Mouse (Mus musculus) kidney, postnatal 14 days (tissue): ENCODE measurements around the gene Mettl4.

Source experiments
- DNase-seq: peaks from one replicate; pipeline ENCODE4 v3.0.0; 2022; ENCODE audit warnings: mixed read lengths

Mettl4 gene

DNA sequence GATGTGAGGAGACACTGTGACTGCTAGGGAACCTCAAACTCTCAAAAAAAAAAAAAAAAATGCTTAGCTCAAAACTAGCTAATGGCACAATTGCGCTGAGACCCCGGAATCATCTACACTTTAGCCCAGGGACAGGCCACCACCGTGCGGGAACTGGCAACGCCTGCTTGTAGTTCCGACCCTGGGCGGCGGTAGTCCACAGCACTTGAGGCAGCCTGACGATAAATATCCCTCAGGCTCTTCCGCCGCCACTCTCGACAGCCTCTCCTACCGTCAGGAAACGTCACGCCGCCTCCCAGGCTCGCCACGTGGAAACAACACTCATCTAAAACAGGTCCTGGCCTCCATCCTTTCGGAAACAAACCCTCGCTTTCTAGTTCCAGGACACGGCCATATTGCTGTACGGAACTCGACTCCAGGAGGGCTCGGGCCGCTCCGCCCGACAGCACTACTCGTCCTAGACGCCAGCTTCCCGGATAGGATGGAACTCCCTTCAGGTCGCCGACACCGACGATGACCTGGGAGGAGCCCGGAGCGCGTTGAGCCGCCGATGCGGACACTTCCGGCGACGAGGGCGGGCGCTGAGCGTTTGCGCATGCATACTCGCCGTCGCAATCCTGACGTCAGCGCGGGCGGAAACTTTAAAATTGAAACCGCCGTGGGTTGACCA lies at the start of gene Mettl4:
TSS of gene Mettl4 (minus strand) at position 554 of the 670 bp plus-strand sequence.
- peak; percentile 95 for DNase-seq

GRCm38 (mm10) chr17:94778871-94779482 lies 29.2 kb upstream of the Mettl4 start:
- DNase-seq = no peak

- no peak for DNase-seq
Measured at GRCm38 (mm10) chr17:94768491-94768890, 18.7 kb upstream of the Mettl4 start.

GRCm38 (mm10) chr17:94764711-94765110 lies 14.9 kb upstream of the Mettl4 start:
- DNase-seq = no peak

GRCm38 (mm10) chr17:94764011-94764410 lies 14.2 kb upstream of the Mettl4 start:
- no peak for DNase-seq

- DNase-seq = no peak
Measured at GRCm38 (mm10) chr17:94762405-94762804, 12.6 kb upstream of the Mettl4 start.

GRCm38 (mm10) chr17:94750136-94750729 lies 414 bp upstream of the Mettl4 start:
- no peak for DNase-seq

GRCm38 (mm10) chr17:94738173-94738572 lies 11.6 kb downstream of the Mettl4 start:
- no peak for DNase-seq

DNA sequence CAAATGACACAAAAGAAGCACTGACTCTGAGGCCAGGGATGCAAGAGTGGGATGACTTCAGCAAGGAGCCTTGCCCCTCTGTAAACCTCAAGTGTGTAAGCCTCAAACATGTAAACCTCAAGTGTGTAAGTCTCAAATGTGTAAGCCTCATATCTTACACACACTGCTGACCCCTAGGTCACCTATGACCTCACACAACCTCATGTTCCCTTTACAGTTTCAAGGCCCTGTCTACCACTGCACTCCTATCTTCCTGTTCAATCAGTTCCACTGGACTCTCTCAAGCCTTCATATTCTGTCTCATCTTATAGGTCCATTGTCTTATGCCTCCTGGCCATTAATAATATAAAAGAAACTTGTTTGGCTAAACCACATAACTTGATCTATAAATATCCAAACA lies 13.9 kb downstream of the Mettl4 start:
- no peak for DNase-seq

- no peak for DNase-seq
Measured at GRCm38 (mm10) chr17:94735437-94735836, 14.4 kb downstream of the Mettl4 start.

- peak; percentile 12 for DNase-seq
Measured at GRCm38 (mm10) chr17:94730416-94730815, 19.4 kb downstream of the Mettl4 start.

DNA sequence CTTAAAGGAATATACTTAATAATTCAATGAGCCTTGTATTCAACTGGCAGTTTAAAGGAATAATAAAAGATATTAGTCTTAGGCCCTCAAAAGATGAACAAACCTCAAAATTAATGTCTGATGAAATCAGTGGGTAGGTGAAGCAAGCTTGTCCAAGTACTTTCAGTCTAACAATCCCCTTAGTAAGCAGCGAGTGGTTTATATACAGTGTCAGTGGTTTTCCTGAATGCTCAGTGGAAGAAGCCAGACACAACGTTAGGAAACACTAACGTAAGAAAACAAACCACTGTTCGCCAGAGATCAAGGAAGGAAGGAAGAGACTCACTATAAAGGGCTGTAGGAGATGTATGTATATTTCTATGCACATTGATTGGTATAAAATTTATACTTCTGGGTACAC lies 23.1 kb downstream of the Mettl4 start:
- DNase-seq = no peak

GRCm38 (mm10) chr17:94673515-94674317 lies 76.1 kb downstream of the Mettl4 start:
- no peak for DNase-seq
